Mouse (Mus musculus) MEL (cell line): Measurements from ENCODE around the gene Ssr1. TPM values are rescaled to one million over a fixed set of nuclear protein-coding genes. Genes with fewer than 3 reads are reported as not detected.

Experiments
- DNase-seq: peaks from one replicate; pipeline ENCODE4 v3.0.0; 2011; ENCODE audit warnings: low read depth, low spot score
- H3K27ac ChIP-seq: 2 replicates; pipeline ENCODE4 v1.5.1; 2012; ENCODE audit warnings: low read depth, mild to moderate bottlenecking, control low read depth, low read length, moderate library complexity; ENCODE audit not compliant: control insufficient read depth
- H3K27me3 ChIP-seq, 2 experiments: fragments of 150-350 bp in 1 of 2; sonication (generic) in 1 of 2; 2 replicates each; pipeline ENCODE4 v1.6.1; 2012; ENCODE audit warnings: low read length in 2 of 2, mild to moderate bottlenecking in 2 of 2, improper control_type of control experiment in 1 of 2, moderate library complexity in 1 of 2; ENCODE audit not compliant: insufficient read depth in 2 of 2, control insufficient read depth in 1 of 2
- H3K36me3 ChIP-seq, 2 experiments: 2 replicates each; pipeline ENCODE4 v1.6.1; 2012 to 2014; ENCODE audit warnings: low read length in 2 of 2, improper control_type of control experiment in 1 of 2, inconsistent platforms in 1 of 2, mild to moderate bottlenecking in 1 of 2; ENCODE audit not compliant: insufficient read depth in 2 of 2, control insufficient read depth in 1 of 2
- H3K4me1 ChIP-seq, 2 experiments: fragments of 150-350 bp in 1 of 2; sonication (generic) in 1 of 2; 2 replicates each; pipeline ENCODE4 v1.6.1; 2012; ENCODE audit warnings: low read length in 2 of 2, improper control_type of control experiment in 1 of 2, mild to moderate bottlenecking in 1 of 2; ENCODE audit not compliant: insufficient read depth in 2 of 2, control insufficient read depth in 1 of 2
- H3K4me3 ChIP-seq, 2 experiments: fragments of 150-350 bp in 1 of 2; sonication (generic) in 1 of 2; 2 replicates each; pipeline ENCODE4 v1.5.1; 2012; ENCODE audit warnings: low read depth in 2 of 2, low read length in 2 of 2, mild to moderate bottlenecking in 2 of 2, moderate library complexity in 2 of 2, control low read depth in 1 of 2, improper control_type of control experiment in 1 of 2; ENCODE audit not compliant: control insufficient read depth in 1 of 2, insufficient read depth in 1 of 2
- H3K79me2 ChIP-seq: 2 replicates; pipeline ENCODE4 v1.6.1; 2012; ENCODE audit warnings: mild to moderate bottlenecking, low read length, moderate library complexity; ENCODE audit not compliant: control insufficient read depth, poor library complexity, insufficient read depth
- H3K9ac ChIP-seq: 2 replicates; pipeline ENCODE4 v1.6.1; 2012; ENCODE audit warnings: low read depth, mild to moderate bottlenecking, control low read depth, low read length, moderate library complexity; ENCODE audit not compliant: control insufficient read depth, poor library complexity, severe bottlenecking
- H3K9me3 ChIP-seq: fragments of 150-350 bp; sonication (generic); replicated peaks from 2 replicates; pipeline ENCODE4 v1.6.1; 2012; ENCODE audit warnings: mild to moderate bottlenecking, low read length, improper control_type of control experiment, moderate library complexity; ENCODE audit not compliant: insufficient read depth
- CHD2 ChIP-seq: IDR thresholded peaks from 2 replicates; pipeline ENCODE4 v1.6.1; 2011; ENCODE audit warnings: low read length, improper control_type of control experiment
- CTCF ChIP-seq, 3 experiments: IDR thresholded peaks in 2 of 3; conservative IDR thresholded peaks in 1 of 3; 2 replicates each; pipeline ENCODE4 v1.5.1; 2011 to 2012; ENCODE audit warnings: low read length in 3 of 3, low read depth in 2 of 3, mild to moderate bottlenecking in 2 of 3, improper control_type of control experiment in 1 of 3, inconsistent platforms in 1 of 3, mixed read lengths in 1 of 3, moderate library complexity in 1 of 3; ENCODE audit not compliant: control insufficient read depth in 1 of 3, insufficient read depth in 1 of 3, poor library complexity in 1 of 3, severe bottlenecking in 1 of 3
- E2F4 ChIP-seq: IDR thresholded peaks from 2 replicates; pipeline ENCODE4 v1.6.1; 2011; ENCODE audit warnings: low read depth, low read length, improper control_type of control experiment, borderline replicate concordance
- ELF1 ChIP-seq: IDR thresholded peaks from 2 replicates; pipeline ENCODE4 v1.6.1; 2014; ENCODE audit warnings: low read depth, mild to moderate bottlenecking, inconsistent platforms, low read length, improper control_type of control experiment, moderate library complexity
- ETS1 ChIP-seq: IDR thresholded peaks from 2 replicates; pipeline ENCODE4 v1.6.1; 2012; ENCODE audit warnings: low read depth, mild to moderate bottlenecking, inconsistent platforms, low read length, improper control_type of control experiment, moderate library complexity
- GABPA ChIP-seq: IDR thresholded peaks from 2 replicates; pipeline ENCODE4 v1.6.1; 2012; ENCODE audit warnings: low read depth, mild to moderate bottlenecking, inconsistent platforms, low read length, improper control_type of control experiment, moderate library complexity
- GATA1 ChIP-seq: IDR thresholded peaks from 2 replicates; pipeline ENCODE4 v1.6.1; 2011; ENCODE audit warnings: low read depth, low read length, improper control_type of control experiment
- JUND ChIP-seq: IDR thresholded peaks from 2 replicates; pipeline ENCODE4 v1.6.1; 2011; ENCODE audit warnings: low read depth, mild to moderate bottlenecking, improper control_type of control experiment, low read length
- MAZ ChIP-seq: IDR thresholded peaks from 2 replicates; pipeline ENCODE4 v1.6.1; 2012; ENCODE audit warnings: low read depth, mild to moderate bottlenecking, inconsistent platforms, low read length, improper control_type of control experiment
- MEF2A ChIP-seq: IDR thresholded peaks from 2 replicates; pipeline ENCODE4 v1.6.1; 2014; ENCODE audit warnings: low read depth, mild to moderate bottlenecking, inconsistent platforms, low read length, improper control_type of control experiment; ENCODE audit not compliant: poor library complexity, insufficient replicate concordance, severe bottlenecking; ENCODE audit errors: extremely low read depth
- MXI1 ChIP-seq: IDR thresholded peaks from 2 replicates; pipeline ENCODE4 v1.6.1; 2011; ENCODE audit warnings: mild to moderate bottlenecking, low read depth, low read length, improper control_type of control experiment
- NELFE ChIP-seq: IDR thresholded peaks from 2 replicates; pipeline ENCODE4 v1.6.1; 2011; ENCODE audit warnings: low read depth, low read length, improper control_type of control experiment
- POLR2AphosphoS2 ChIP-seq: IDR thresholded peaks from 2 replicates; pipeline ENCODE4 v1.6.1; 2011; ENCODE audit warnings: low read length, improper control_type of control experiment
- POLR2AphosphoS5 ChIP-seq: IDR thresholded peaks from 2 replicates; pipeline ENCODE4 v1.6.1; 2012; ENCODE audit warnings: low read depth, borderline replicate concordance, mild to moderate bottlenecking, inconsistent platforms, low read length, moderate library complexity, mixed read lengths
- RCOR1 ChIP-seq: IDR thresholded peaks from 2 replicates; pipeline ENCODE4 v1.6.1; 2012; ENCODE audit warnings: low read depth, mild to moderate bottlenecking, inconsistent platforms, low read length, improper control_type of control experiment
- SMC3 ChIP-seq: IDR thresholded peaks from 2 replicates; pipeline ENCODE4 v1.6.1; 2011; ENCODE audit warnings: low read depth, low read length, improper control_type of control experiment
- TBP ChIP-seq: IDR thresholded peaks from 2 replicates; pipeline ENCODE4 v1.8.0; 2011; ENCODE audit warnings: low read depth, low read length, improper control_type of control experiment
- UBTF ChIP-seq: IDR thresholded peaks from 2 replicates; pipeline ENCODE4 v1.6.1; 2012; ENCODE audit warnings: low read depth, mild to moderate bottlenecking, inconsistent platforms, low read length, improper control_type of control experiment, moderate library complexity, borderline replicate concordance; ENCODE audit not compliant: insufficient read depth
- USF1 ChIP-seq: IDR thresholded peaks from 2 replicates; pipeline ENCODE4 v1.6.1; 2014; ENCODE audit warnings: low read depth, mild to moderate bottlenecking, inconsistent platforms, low read length, improper control_type of control experiment, moderate library complexity
- polyA plus RNA-seq, 2 experiments: library from polyadenylated mRNA; stranded (reverse) in 1 of 2; unstranded in 1 of 2; fragments of >175 nt in 1 of 2; fragments of >200 nt in 1 of 2; gene quantifications; 2 replicates each; pipeline versions ENCODE4 v1.2.1 to v1.2.4; 2012; ENCODE audit warnings: low replicate concordance in 2 of 2, low read depth in 1 of 2; ENCODE audit not compliant: insufficient read length in 2 of 2, insufficient read depth in 1 of 2, missing spikeins in 1 of 2
- total RNA-seq: library from RNA; depleted of rRNA; stranded (reverse); fragments of 300-350 nt; gene quantifications from 2 replicates; pipeline ENCODE4 v1.2.3, GENCODE M21; 2012; rRNA removed

Gene Ssr1
- total and polyA plus RNA-seq, 3 experiments: 30.9 to 104 (median 77.2) TPM

DNA sequence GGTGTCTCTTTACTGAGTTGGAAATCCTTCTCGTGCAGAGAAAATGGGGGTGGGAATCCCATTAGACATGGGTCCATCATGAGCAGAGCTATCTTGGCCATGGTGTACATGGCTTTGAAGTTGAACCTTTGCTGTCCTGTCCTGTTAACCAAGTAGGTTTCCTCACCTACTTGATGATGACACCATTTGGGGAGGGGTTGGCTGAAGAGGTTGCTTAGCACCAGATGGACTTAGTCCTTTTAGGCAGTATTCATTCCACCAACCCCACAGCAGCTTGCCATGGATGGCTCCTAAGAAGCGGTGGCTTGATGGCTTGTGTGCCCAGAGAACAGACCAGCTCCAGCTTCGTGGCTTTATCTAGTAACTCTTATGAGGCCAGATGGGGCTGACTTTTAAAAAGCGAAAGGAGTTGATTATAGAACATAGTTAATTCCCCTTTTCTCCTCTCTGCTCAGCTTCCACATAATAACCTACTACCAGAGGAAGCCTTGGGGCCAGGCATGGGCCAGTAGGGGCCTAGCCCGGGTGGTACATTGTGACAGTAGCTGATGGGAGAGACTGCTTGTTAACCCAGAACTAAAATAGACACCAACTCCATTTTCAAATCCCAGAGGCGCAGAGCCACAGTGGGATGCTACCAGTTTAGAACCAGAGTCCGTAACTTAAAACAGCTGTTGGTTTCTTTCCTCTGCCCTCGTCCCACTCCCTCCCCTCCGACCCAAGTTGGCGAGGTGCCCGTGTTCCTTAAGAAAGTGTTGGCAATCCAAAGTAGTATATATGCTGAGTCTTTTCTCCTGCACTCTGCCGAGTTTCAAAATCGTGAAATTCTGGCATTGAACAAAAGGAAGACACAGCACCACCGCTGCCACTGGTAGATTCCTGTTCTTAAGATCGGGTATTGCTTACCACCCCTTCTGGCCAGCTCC lies 75.4 kb downstream of the Ssr1 start:
- TF ChIP-seq POLR2AphosphoS2: no peak
- no peak for TF ChIP-seq JUND
- no peak for TF ChIP-seq ETS1
- no peak for TF ChIP-seq POLR2AphosphoS5
- TF ChIP-seq USF1: no peak
- TF ChIP-seq MXI1: no peak
- no peak for TF ChIP-seq RCOR1
- TF ChIP-seq CTCF (IDR thresholded peaks at IDR 0.05 in 2 of 3, conservative IDR thresholded peaks at IDR 0.05 in 1 of 3; ENCODE audit: control insufficient read depth in 1 of 3, insufficient read depth in 1 of 3, low read depth in 2 of 3, low read length in 3 of 3, poor library complexity in 1 of 3, severe bottlenecking in 1 of 3): no peak
- no peak for TF ChIP-seq ELF1
- TF ChIP-seq CHD2: no peak
- no peak for TF ChIP-seq TBP
- no peak for TF ChIP-seq GABPA
- TF ChIP-seq E2F4: no peak
- TF ChIP-seq SMC3: no peak
- no peak for TF ChIP-seq GATA1
- no peak for TF ChIP-seq NELFE
- TF ChIP-seq MAZ: no peak
- TF ChIP-seq UBTF: no peak
- TF ChIP-seq MEF2A: no peak
- no peaks in the 10 kb centered on the region for H3K9me3 ChIP-seq
- no peak overlapping the region for H3K27ac ChIP-seq
- no peak overlapping the region for H3K4me3 ChIP-seq
- no peaks in the 10 kb centered on the region for H3K79me2 ChIP-seq
- H3K4me1 ChIP-seq: no peaks in the 10 kb centered on the region; a peak in 1 of 4 replicates
- peaks cover 0 to 29% of the 10 kb centered on the region in 2 experiments; a peak in 2 of 4 replicates for H3K36me3 ChIP-seq
- no peaks in the 10 kb centered on the region for H3K27me3 ChIP-seq
- no peak for DNase-seq
- H3K9ac ChIP-seq: no peak overlapping the region

Other genes with a start within 250 kb of the Ssr1 start
- 8.1 and 10.4 TPM in 2 replicates for gene Rreb1, start 215.8 kb downstream of the Ssr1 start, total RNA-seq
- gene Rreb1, start 215.8 kb downstream of the Ssr1 start, polyA plus RNA-seq: 10 to 100 TPM in 1 of 2 experiments, not detected in 1; 34.0 TPM
- gene Riok1, start 42.8 kb upstream of the Ssr1 start, total RNA-seq: 37.6 and 43.7 TPM in 2 replicates
- 10 to 100 TPM in 1 of 2 experiments, not detected in 1; 40.5 TPM for gene Riok1, start 42.8 kb upstream of the Ssr1 start, polyA plus RNA-seq
- 1.0 and 1.1 TPM in 2 replicates for gene Cage1, start 42.9 kb upstream of the Ssr1 start, total RNA-seq
- gene Cage1, start 42.9 kb upstream of the Ssr1 start, polyA plus RNA-seq: under 1 TPM in 1 of 2 experiments, not detected in 1; 0.78 TPM
- not detected in 2 replicates for gene Dsp, start 157.1 kb upstream of the Ssr1 start, total RNA-seq
- gene Dsp, start 157.1 kb upstream of the Ssr1 start, polyA plus RNA-seq: not detected
- gene Snrnp48, start 210.7 kb upstream of the Ssr1 start, total RNA-seq: 45.8 and 63.2 TPM in 2 replicates
- 100 to 1,000 TPM in 1 of 2 experiments, 10 to 100 TPM in 1; 60.4 to 134 TPM for gene Snrnp48, start 210.7 kb upstream of the Ssr1 start, polyA plus RNA-seq